Mouse (Mus musculus): Measurements from ENCODE around the gene Mthfd2l. TPM values are rescaled to one million over a fixed set of nuclear protein-coding genes. Genes with fewer than 3 reads are reported as not detected.

Mthfd2l gene
- total RNA-seq, 2 experiments from 2014 or later, result 14.2 to 14.6 TPM

GRCm38 (mm10) chr5:91036628-91037027 is 105.7 kb downstream of the Mthfd2l start:
- intact Hi-C loops (cut with DNase I), result no loop called here
- DNase-seq (ENCODE audit: low spot score in 2 of 2), result no peak

- intact Hi-C loops (cut with DNase I), result no loop called here
- no peak for DNase-seq (ENCODE audit: low spot score in 2 of 2)
Measured at GRCm38 (mm10) chr5:91037756-91038155, 106.8 kb downstream of the Mthfd2l start.

GRCm38 (mm10) chr5:91038547-91038946 is 107.6 kb downstream of the Mthfd2l start:
- no peak for DNase-seq (ENCODE audit: low spot score in 2 of 2)
- intact Hi-C loops (cut with DNase I), result no loop called here

- intact Hi-C loops (cut with DNase I), result no loop called here
- DNase-seq (ENCODE audit: low spot score in 2 of 2), result no peak
Measured at GRCm38 (mm10) chr5:91038963-91039362, 108.0 kb downstream of the Mthfd2l start.

GRCm38 (mm10) chr5:91047987-91048386 is 117.1 kb downstream of the Mthfd2l start:
- intact Hi-C loops (cut with DNase I), result no loop called here
- no peak for DNase-seq (ENCODE audit: low spot score in 2 of 2)

- intact Hi-C loops (cut with DNase I), result no loop called here
Measured at GRCm38 (mm10) chr5:91048397-91048796, 117.5 kb downstream of the Mthfd2l start.

More at GRCm38 (mm10) chr5:91048397-91048796, 117.5 kb downstream of the Mthfd2l start:
- DNase-seq (ENCODE audit: low spot score in 2 of 2), result no peak

Other genes starting within 250 kb of the Mthfd2l start
- gene Cxcl5, start 171.8 kb upstream of the Mthfd2l start, total RNA-seq (2021), result not detected
- gene Ppbp, start 162.6 kb upstream of the Mthfd2l start, total RNA-seq (2021), result under 1 TPM; 0.32 to 0.46 TPM
- gene Pf4, start 158.7 kb upstream of the Mthfd2l start, total RNA-seq (2021), result 1 to 10 TPM; 2.2 to 5.3 TPM
- gene Cxcl3, start 145.0 kb upstream of the Mthfd2l start, total RNA-seq (2021), result not detected
- gene Cxcl15, start 136.6 kb upstream of the Mthfd2l start, total RNA-seq (2021), result not detected
- gene Cxcl1, start 39.9 kb upstream of the Mthfd2l start, total RNA-seq (2021), result not detected
- gene Cxcl2, start 27.2 kb upstream of the Mthfd2l start, total RNA-seq (2021), result not detected
- gene Epgn, start 96.3 kb downstream of the Mthfd2l start, total RNA-seq (2021), result under 1 TPM in 1 of 2 experiments, not detected in 1; 0.46 TPM
- not detected for gene Ereg, start 143.5 kb downstream of the Mthfd2l start, total RNA-seq (2021)
- gene Areg, start 208.5 kb downstream of the Mthfd2l start, total RNA-seq (2021), result under 1 TPM in 1 of 2 experiments, not detected in 1; 0.37 TPM